Mouse (Mus musculus): ENCODE results near the gene Spred2. TPM values are rescaled to one million over a fixed set of nuclear protein-coding genes. Genes with fewer than 3 reads are reported as not detected.

Gene Spred2
- total and polyA plus RNA-seq, 3 experiments, result 7.8 to 76.0 (median 25.9) TPM

GRCm38 (mm10) chr11:20022462-20022861 is 98.3 kb downstream of the Spred2 start:
- H3K27ac ChIP-seq (ENCODE audit: control insufficient read depth, low read depth, low read length), result peak overlapping the region; percentile 63
- peaks cover 5 to 12% of the 10 kb centered on the region in 2 experiments for H3K4me1 ChIP-seq (ENCODE audit: control insufficient read depth in 1 of 2, insufficient read depth in 2 of 2, low read length in 2 of 2)
- H3K36me3 ChIP-seq (ENCODE audit: control insufficient read depth in 1 of 2, insufficient read depth in 2 of 2, low read length in 2 of 2), result peaks cover 10 to 17% of the 10 kb centered on the region in 2 experiments
- no peaks in the 10 kb centered on the region for H3K9me3 ChIP-seq (replicated peaks; ENCODE audit: insufficient read depth, low read length)
- peak; percentile 84 for DNase-seq (ENCODE audit: low read depth, low spot score)
- no peaks in the 10 kb centered on the region for H3K27me3 ChIP-seq (ENCODE audit: control insufficient read depth in 1 of 2, insufficient read depth in 2 of 2, low read length in 2 of 2)
- H3K4me3 ChIP-seq (ENCODE audit: control insufficient read depth in 1 of 2, insufficient read depth in 1 of 2, low read depth in 2 of 2, low read length in 2 of 2), result no peak overlapping the region
- no peaks in the 10 kb centered on the region for H3K79me2 ChIP-seq (ENCODE audit: control insufficient read depth, insufficient read depth, low read length, poor library complexity)
- no peak for TF ChIP-seq MYC (IDR thresholded peaks at IDR 0.05; ENCODE audit: low read depth, low read length)
- no peak for TF ChIP-seq UBTF (IDR thresholded peaks at IDR 0.05; ENCODE audit: borderline replicate concordance, insufficient read depth, low read depth, low read length)
- TF ChIP-seq MEF2A (IDR thresholded peaks at IDR 0.05; ENCODE audit: extremely low read depth, insufficient replicate concordance, low read depth, low read length, poor library complexity, severe bottlenecking), result no peak
- peak; percentile 76; the same call in 1 of the 2 replicates for TF ChIP-seq MAZ (IDR thresholded peaks at IDR 0.05; ENCODE audit: low read depth, low read length)
- TF ChIP-seq TAL1 (IDR thresholded peaks at IDR 0.05; ENCODE audit: low read length), result peak; percentile 56
- no peak for TF ChIP-seq MAX (IDR thresholded peaks at IDR 0.05; ENCODE audit: low read length)
- 0 out of 2 replicates have a peak, but pooled peaks have one; percentile 43 for TF ChIP-seq MAFK (IDR thresholded peaks at IDR 0.05; ENCODE audit: borderline replicate concordance, low read depth, low read length)
- no peak for TF ChIP-seq ZKSCAN1 (IDR thresholded peaks at IDR 0.05; ENCODE audit: low read depth, low read length)
- no peak for TF ChIP-seq TBP (IDR thresholded peaks at IDR 0.05; ENCODE audit: low read depth, low read length)
- TF ChIP-seq EP300 (IDR thresholded peaks at IDR 0.05; ENCODE audit: low read depth in 1 of 2, low read length in 2 of 2), result peak; percentile 88 to 93
- TF ChIP-seq ELF1 (IDR thresholded peaks at IDR 0.05; ENCODE audit: low read depth, low read length), result no peak
- no peak for TF ChIP-seq USF2 (IDR thresholded peaks at IDR 0.05; ENCODE audit: borderline replicate concordance in 1 of 2, insufficient read depth in 1 of 2, low read depth in 1 of 2, low read length in 2 of 2)
- TF ChIP-seq POLR2A (IDR thresholded peaks at IDR 0.05; ENCODE audit: control insufficient read depth in 1 of 2, insufficient read depth in 1 of 2, low read depth in 1 of 2, low read length in 2 of 2, poor library complexity in 1 of 2), result no peak
- no peak for TF ChIP-seq NRF1 (IDR thresholded peaks at IDR 0.05; ENCODE audit: insufficient read depth, low read depth, low read length, poor library complexity, severe bottlenecking)
- peak; percentile 95 for TF ChIP-seq ZNF384 (IDR thresholded peaks at IDR 0.05; ENCODE audit: low read depth, low read length)
- TF ChIP-seq RCOR1 (IDR thresholded peaks at IDR 0.05; ENCODE audit: low read depth, low read length), result peak; percentile 79; the same call in 1 of the 2 replicates
- TF ChIP-seq TCF12 (IDR thresholded peaks at IDR 0.05; ENCODE audit: low read depth, low read length), result peak; percentile 92
- TF ChIP-seq SIN3A (IDR thresholded peaks at IDR 0.05; ENCODE audit: low read length), result peak; percentile 85
- no peak for TF ChIP-seq CTCF (IDR thresholded peaks at IDR 0.05 in 2 of 3, conservative IDR thresholded peaks at IDR 0.05 in 1 of 3; ENCODE audit: control insufficient read depth in 1 of 3, insufficient read depth in 1 of 3, low read depth in 2 of 3, low read length in 3 of 3, poor library complexity in 1 of 3, severe bottlenecking in 1 of 3)
- TF ChIP-seq CHD1 (IDR thresholded peaks at IDR 0.05; ENCODE audit: low read depth, low read length), result no peak
- TF ChIP-seq GATA1 (IDR thresholded peaks at IDR 0.05; ENCODE audit: low read depth, low read length), result peak; percentile 94
- no peak for TF ChIP-seq NELFE (IDR thresholded peaks at IDR 0.05; ENCODE audit: low read depth, low read length)
- TF ChIP-seq ETS1 (IDR thresholded peaks at IDR 0.05; ENCODE audit: low read depth, low read length), result peak; percentile 81
- TF ChIP-seq SMC3 (IDR thresholded peaks at IDR 0.05; ENCODE audit: low read depth, low read length), result no peak
- peak; percentile 89 for TF ChIP-seq MYB (IDR thresholded peaks at IDR 0.05; ENCODE audit: low read depth, low read length)
- no peak for TF ChIP-seq KAT2A (conservative IDR thresholded peaks at IDR 0.05; ENCODE audit: low read depth, low read length)
- TF ChIP-seq BHLHE40 (IDR thresholded peaks at IDR 0.05; ENCODE audit: borderline replicate concordance, low read depth, low read length), result 0 out of 2 replicates have a peak, but pooled peaks have one; percentile 19
- no peak for TF ChIP-seq JUND (IDR thresholded peaks at IDR 0.05; ENCODE audit: low read depth, low read length)
- peak; percentile 68 for TF ChIP-seq MXI1 (IDR thresholded peaks at IDR 0.05; ENCODE audit: low read depth, low read length)
- no peak overlapping the region for H3K9ac ChIP-seq (ENCODE audit: control insufficient read depth, low read depth, low read length, poor library complexity, severe bottlenecking)
